Mouse (Mus musculus): ENCODE results near the gene Kctd5. TPM values are rescaled to one million over a fixed set of nuclear protein-coding genes. Genes with fewer than 3 reads are reported as not detected.

Kctd5 gene
- polyA plus RNA-seq, 1 experiment from 2014 or later: 47.6 TPM

DNA sequence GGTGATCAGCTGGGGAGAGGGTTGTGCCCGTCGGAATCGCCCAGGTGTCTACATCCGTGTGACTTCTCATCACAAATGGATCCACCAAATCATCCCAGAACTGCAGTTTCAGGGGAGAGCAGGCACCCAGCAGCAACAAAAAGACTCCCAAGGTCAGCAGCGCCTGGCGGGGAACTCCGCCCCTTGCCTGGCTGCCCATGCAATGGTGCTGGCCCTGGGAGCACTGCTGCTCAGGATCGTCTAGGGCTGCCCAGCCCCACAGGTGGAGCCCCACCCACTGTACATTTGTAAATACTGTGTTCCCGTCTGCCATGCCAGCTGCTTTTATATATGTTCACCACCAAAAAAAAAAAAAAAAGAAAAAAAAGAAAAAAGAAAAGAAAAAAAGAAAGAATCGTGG is 27.7 kb downstream of the Kctd5 start:
- TF ChIP-seq CTCF (IDR thresholded peaks at IDR 0.05; ENCODE audit: low read depth): no peak
- Histone ChIP-seq H3K9ac (ENCODE audit: low read depth, low read length) (no peak overlapping the region), H3K27me3 (ENCODE audit: insufficient read depth, low read length) (no peaks in the 10 kb centered on the region), H3K36me3 (ENCODE audit: insufficient read depth, low read length) (peaks cover 18% of the 10 kb centered on the region), H3K4me1 (replicated peaks; ENCODE audit: insufficient read depth, low read length) (no peaks in the 10 kb centered on the region), H3K4me3 (replicated peaks; ENCODE audit: low read depth, low read length) (no peak overlapping the region), H3K9me3 (replicated peaks; ENCODE audit: low read length) (no peaks in the 10 kb centered on the region), H3K27ac (no peak overlapping the region), H3K4me2 (ENCODE audit: low read length) (no peak overlapping the region)
- ATAC-seq (replicated peaks; ENCODE audit: low FRiP score, low read depth) (no peak), DNase-seq (ENCODE audit: low spot score) (no peak)
- whole genome bisulfite sequencing: 84% methylated on average over 10 of the region's 10 CpGs

GRCm38 (mm10) chr17:24044482-24044881 is 28.8 kb downstream of the Kctd5 start:
- H3K4me3 ChIP-seq (replicated peaks; ENCODE audit: low read depth, low read length): no peak overlapping the region
- ATAC-seq (replicated peaks; ENCODE audit: low FRiP score, low read depth) (no peak), DNase-seq (ENCODE audit: low spot score) (no peak)
- no peaks in the 10 kb centered on the region for H3K4me1 ChIP-seq (replicated peaks; ENCODE audit: insufficient read depth, low read length)
- 65% methylated on average over 5 of the region's 5 CpGs for WGBS
- H3K4me2 ChIP-seq (ENCODE audit: low read length): no peak overlapping the region
- TF ChIP-seq CTCF (IDR thresholded peaks at IDR 0.05; ENCODE audit: low read depth): 0 out of 2 replicates have a peak, but pooled peaks have one; percentile 25
- H3K36me3 ChIP-seq (ENCODE audit: insufficient read depth, low read length): peaks cover 18% of the 10 kb centered on the region
- H3K27me3 ChIP-seq (ENCODE audit: insufficient read depth, low read length): no peaks in the 10 kb centered on the region
- H3K9ac ChIP-seq (ENCODE audit: low read depth, low read length): no peak overlapping the region
- no peak overlapping the region for H3K27ac ChIP-seq
- H3K9me3 ChIP-seq (replicated peaks; ENCODE audit: low read length): no peaks in the 10 kb centered on the region

DNA sequence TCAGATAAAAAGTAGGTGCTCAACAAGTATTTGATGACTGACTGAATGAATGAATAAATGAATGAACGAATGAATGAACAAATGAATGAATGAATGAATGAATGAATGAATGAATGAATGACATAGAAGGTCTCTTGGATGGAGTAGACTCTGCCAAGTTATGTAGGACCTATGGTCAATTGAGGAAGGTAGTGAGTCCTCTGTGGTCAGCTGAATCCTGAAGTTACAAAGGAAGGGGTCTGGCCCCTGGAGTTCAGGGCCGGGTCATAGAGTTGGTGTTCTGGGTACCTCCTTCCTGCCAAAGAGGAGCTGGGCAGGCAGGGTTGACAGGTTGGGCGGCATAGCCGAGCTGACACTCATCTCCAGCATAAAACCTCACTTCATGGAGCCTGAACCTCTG is 35.4 kb downstream of the Kctd5 start, which contains the start of gene Prss27:
Prss27 (plus strand) TSS at position 301 of the 400 bp plus-strand sequence.
- Histone ChIP-seq H3K4me2 (ENCODE audit: low read length) (no peak within 1 kb of the TSS), H3K9me3 (replicated peaks; ENCODE audit: low read length) (no peaks in the 10 kb centered on the region), H3K36me3 (ENCODE audit: insufficient read depth, low read length) (no peaks in the 10 kb centered on the region), H3K4me3 (replicated peaks; ENCODE audit: low read depth, low read length) (no peak within 1 kb of the TSS), H3K27me3 (ENCODE audit: insufficient read depth, low read length) (no peaks in the 10 kb centered on the region), H3K9ac (ENCODE audit: low read depth, low read length) (no peak within 1 kb of the TSS), H3K27ac (no peak within 1 kb of the TSS), H3K4me1 (replicated peaks; ENCODE audit: insufficient read depth, low read length) (no peaks in the 10 kb centered on the region)
- DNase-seq (ENCODE audit: low spot score) (no peak), ATAC-seq (replicated peaks; ENCODE audit: low FRiP score, low read depth) (no peak)
- WGBS: 64% methylated on average over 4 of the region's 4 CpGs
- TF ChIP-seq CTCF (IDR thresholded peaks at IDR 0.05; ENCODE audit: low read depth): no peak

DNA sequence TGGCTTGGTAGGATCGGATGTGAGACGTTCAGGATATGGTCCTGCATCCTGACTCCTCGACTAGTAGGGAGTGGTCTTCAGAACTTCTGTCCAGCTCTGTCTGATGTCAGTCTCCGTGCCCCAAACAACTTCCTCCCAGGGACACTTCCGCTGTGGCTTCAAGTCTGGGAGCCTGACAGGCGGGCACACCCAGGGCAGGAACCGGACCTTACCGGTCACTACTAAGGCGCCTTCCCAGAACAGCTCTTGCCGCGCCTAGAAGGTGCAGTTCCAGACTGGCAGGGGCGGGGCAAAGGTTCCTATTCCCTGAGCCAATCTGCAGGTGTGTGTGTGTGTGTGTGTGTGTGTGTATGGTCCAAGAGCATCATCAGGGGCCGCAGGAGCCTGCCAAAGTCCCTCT is 35.9 kb downstream of the Kctd5 start:
- no peak for DNase-seq (ENCODE audit: low spot score)

GRCm38 (mm10) chr17:24036954-24037353 is 36.3 kb downstream of the Kctd5 start:
- Histone ChIP-seq H3K4me1 (replicated peaks; ENCODE audit: insufficient read depth, low read length) (no peaks in the 10 kb centered on the region), H3K9me3 (replicated peaks; ENCODE audit: low read length) (no peaks in the 10 kb centered on the region), H3K4me2 (ENCODE audit: low read length) (no peak overlapping the region), H3K27ac (no peak overlapping the region), H3K4me3 (replicated peaks; ENCODE audit: low read depth, low read length) (no peak overlapping the region), H3K36me3 (ENCODE audit: insufficient read depth, low read length) (no peaks in the 10 kb centered on the region), H3K27me3 (ENCODE audit: insufficient read depth, low read length) (no peaks in the 10 kb centered on the region), H3K9ac (ENCODE audit: low read depth, low read length) (no peak overlapping the region)
- WGBS: 69% methylated on average over 6 of the region's 6 CpGs
- peak; percentile 9; the same call in 1 of the 2 replicates for TF ChIP-seq CTCF (IDR thresholded peaks at IDR 0.05; ENCODE audit: low read depth)
- no peak for DNase-seq (ENCODE audit: low spot score)
- ATAC-seq (replicated peaks; ENCODE audit: low FRiP score, low read depth): no peak

More for the DNA sequence above, 35.9 kb downstream of the Kctd5 start:
- no peaks in the 10 kb centered on the region for H3K9me3 ChIP-seq (replicated peaks; ENCODE audit: low read length)
- no peak for TF ChIP-seq CTCF (IDR thresholded peaks at IDR 0.05; ENCODE audit: low read depth)
- ATAC-seq (replicated peaks; ENCODE audit: low FRiP score, low read depth): no peak
- H3K27me3 ChIP-seq (ENCODE audit: insufficient read depth, low read length): no peaks in the 10 kb centered on the region
- no peaks in the 10 kb centered on the region for H3K36me3 ChIP-seq (ENCODE audit: insufficient read depth, low read length)
- no peak overlapping the region for H3K27ac ChIP-seq
- no peak overlapping the region for H3K4me2 ChIP-seq (ENCODE audit: low read length)
- WGBS: 75% methylated on average over 13 of the region's 13 CpGs
- H3K4me3 ChIP-seq (replicated peaks; ENCODE audit: low read depth, low read length): no peak overlapping the region
- H3K9ac ChIP-seq (ENCODE audit: low read depth, low read length): no peak overlapping the region
- H3K4me1 ChIP-seq (replicated peaks; ENCODE audit: insufficient read depth, low read length): no peaks in the 10 kb centered on the region

GRCm38 (mm10) chr17:24035087-24035486 is 38.2 kb downstream of the Kctd5 start:
- no peak overlapping the region for H3K4me2 ChIP-seq (ENCODE audit: low read length)
- no peak for TF ChIP-seq CTCF (IDR thresholded peaks at IDR 0.05; ENCODE audit: low read depth)
- DNase-seq (ENCODE audit: low spot score) (no peak), ATAC-seq (replicated peaks; ENCODE audit: low FRiP score, low read depth) (no peak)
- no peaks in the 10 kb centered on the region for H3K36me3 ChIP-seq (ENCODE audit: insufficient read depth, low read length)
- no peak overlapping the region for H3K27ac ChIP-seq
- no peaks in the 10 kb centered on the region for H3K4me1 ChIP-seq (replicated peaks; ENCODE audit: insufficient read depth, low read length)
- H3K4me3 ChIP-seq (replicated peaks; ENCODE audit: low read depth, low read length): no peak overlapping the region
- 81% methylated on average over 7 of the region's 7 CpGs for WGBS
- H3K27me3 ChIP-seq (ENCODE audit: insufficient read depth, low read length): no peaks in the 10 kb centered on the region
- no peak overlapping the region for H3K9ac ChIP-seq (ENCODE audit: low read depth, low read length)
- no peaks in the 10 kb centered on the region for H3K9me3 ChIP-seq (replicated peaks; ENCODE audit: low read length)

GRCm38 (mm10) chr17:24030551-24030950 is 42.7 kb downstream of the Kctd5 start:
- DNase-seq (ENCODE audit: low spot score) (no peak), ATAC-seq (replicated peaks; ENCODE audit: low FRiP score, low read depth) (no peak)
- WGBS: 81% methylated on average over 9 of the region's 22 CpGs
- Histone ChIP-seq H3K36me3 (ENCODE audit: insufficient read depth, low read length) (no peaks in the 10 kb centered on the region), H3K4me3 (replicated peaks; ENCODE audit: low read depth, low read length) (no peak overlapping the region), H3K4me1 (replicated peaks; ENCODE audit: insufficient read depth, low read length) (no peaks in the 10 kb centered on the region), H3K9me3 (replicated peaks; ENCODE audit: low read length) (no peaks in the 10 kb centered on the region), H3K4me2 (ENCODE audit: low read length) (no peak overlapping the region), H3K27ac (no peak overlapping the region), H3K27me3 (ENCODE audit: insufficient read depth, low read length) (no peaks in the 10 kb centered on the region), H3K9ac (ENCODE audit: low read depth, low read length) (no peak overlapping the region)
- no peak for TF ChIP-seq CTCF (IDR thresholded peaks at IDR 0.05; ENCODE audit: low read depth)
